Mouse (Mus musculus): ENCODE data around the gene Nenf. TPM values are rescaled to one million over a fixed set of nuclear protein-coding genes. Genes with fewer than 3 reads are reported as not detected.

The Nenf gene
- total RNA-seq, 2 experiments from 2014 or later: 101 to 108 TPM

Other genes with a start within 250 kb of the Nenf start
- under 1 TPM; 0.25 to 0.93 TPM for gene Batf3, start 220.3 kb downstream of the Nenf start, total RNA-seq (2021)
- not detected for gene Fam71a, start 153.4 kb downstream of the Nenf start, total RNA-seq (2021)
- 10 to 100 TPM; 11.7 to 19.1 TPM for gene Atf3, start 100.2 kb downstream of the Nenf start, total RNA-seq (2021)
- gene Tmem206, start 7.7 kb upstream of the Nenf start, total RNA-seq (2021): 1 to 10 TPM; 3.1 to 4.0 TPM
- gene Ppp2r5a, start 85.1 kb upstream of the Nenf start, total RNA-seq (2021): 100 to 1,000 TPM; 100 to 110 TPM